Mouse (Mus musculus) olfactory bulb, adult 2 months (tissue): Measurements from ENCODE around the gene Slc35b1.

Source experiments
- CTCF ChIP-seq: fragments of 200-500 bp; IDR thresholded peaks from 2 replicates; pipeline ENCODE4 v1.5.1; 2012; ENCODE audit warnings: low read depth, mild to moderate bottlenecking, low read length, moderate library complexity; ENCODE audit not compliant: insufficient read depth
- POLR2A ChIP-seq: fragments of 200-500 bp; IDR thresholded peaks from 2 replicates; pipeline ENCODE4 v1.6.1; 2012; ENCODE audit warnings: mild to moderate bottlenecking, low read depth, low read length, moderate library complexity; ENCODE audit not compliant: insufficient read depth

- TF ChIP-seq POLR2A (no peak), CTCF (no peak)
Measured at GRCm38 (mm10) chr11:95405771-95406170, 21.3 kb downstream of the Slc35b1 start.
